Mouse (Mus musculus): Measurements from ENCODE around the gene Foxm1. TPM values are rescaled to one million over a fixed set of nuclear protein-coding genes. Genes with fewer than 3 reads are reported as not detected.

Foxm1 gene
- total and polyA plus RNA-seq, 3 experiments = 13.7 to 61.9 (median 31.1) TPM

GRCm38 (mm10) chr6:128355726-128356416 lies 6.9 kb upstream of the Foxm1 start, which contains the start of gene Tulp3 (continued):
- no peak for TF ChIP-seq ZNF384 (IDR thresholded peaks at IDR 0.05; ENCODE audit: low read depth, low read length)
- TF ChIP-seq ZMIZ1 (IDR thresholded peaks at IDR 0.05; ENCODE audit: low read depth, low read length) = no peak; the same call in 1 of the 2 replicates
- peak; percentile 50; the same call in 1 of the 2 replicates for TF ChIP-seq CHD2 (IDR thresholded peaks at IDR 0.05; ENCODE audit: low read length)
- no peak for TF ChIP-seq MEF2A (IDR thresholded peaks at IDR 0.05; ENCODE audit: extremely low read depth, insufficient replicate concordance, low read depth, low read length, poor library complexity, severe bottlenecking)
- TF ChIP-seq ZKSCAN1 (IDR thresholded peaks at IDR 0.05; ENCODE audit: low read depth, low read length) = no peak
- no peak for TF ChIP-seq RCOR1 (IDR thresholded peaks at IDR 0.05; ENCODE audit: low read depth, low read length)
- TF ChIP-seq MYB (IDR thresholded peaks at IDR 0.05; ENCODE audit: low read depth, low read length) = no peak
- TF ChIP-seq BHLHE40 (IDR thresholded peaks at IDR 0.05; ENCODE audit: borderline replicate concordance, low read depth, low read length) = no peak
- peak; percentile 79 for TF ChIP-seq NRF1 (IDR thresholded peaks at IDR 0.05; ENCODE audit: insufficient read depth, low read depth, low read length, poor library complexity, severe bottlenecking)
- TF ChIP-seq MAX (IDR thresholded peaks at IDR 0.05; ENCODE audit: low read length) = no peak
- peak; percentile 45; the same call in 1 of the 2 replicates for TF ChIP-seq MAZ (IDR thresholded peaks at IDR 0.05; ENCODE audit: low read depth, low read length)
- peak; percentile 29 to 75 for TF ChIP-seq POLR2A (IDR thresholded peaks at IDR 0.05; ENCODE audit: control insufficient read depth in 1 of 2, insufficient read depth in 1 of 2, low read depth in 1 of 2, low read length in 2 of 2, poor library complexity in 1 of 2)
- TF ChIP-seq MYC (IDR thresholded peaks at IDR 0.05; ENCODE audit: low read depth, low read length) = no peak
- TF ChIP-seq E2F4 (IDR thresholded peaks at IDR 0.05; ENCODE audit: borderline replicate concordance, low read depth, low read length) = no peak

GRCm38 (mm10) chr6:128358999-128359398 lies 3.8 kb upstream of the Foxm1 start:
- Histone ChIP-seq H3K9ac (ENCODE audit: control insufficient read depth, low read depth, low read length, poor library complexity, severe bottlenecking) (no peak overlapping the region), H3K79me2 (ENCODE audit: control insufficient read depth, insufficient read depth, low read length, poor library complexity) (peaks cover 41% of the 10 kb centered on the region), H3K9me3 (replicated peaks; ENCODE audit: insufficient read depth, low read length) (no peaks in the 10 kb centered on the region), H3K4me3 (ENCODE audit: control insufficient read depth in 1 of 2, insufficient read depth in 1 of 2, low read depth in 2 of 2, low read length in 2 of 2) (no peak overlapping the region), H3K36me3 (ENCODE audit: control insufficient read depth in 1 of 2, insufficient read depth in 2 of 2, low read length in 2 of 2) (peaks cover 0 to 22% of the 10 kb centered on the region in 2 experiments; a peak in 3 of 4 replicates), H3K27me3 (ENCODE audit: control insufficient read depth in 1 of 2, insufficient read depth in 2 of 2, low read length in 2 of 2) (no peaks in the 10 kb centered on the region), H3K27ac (ENCODE audit: control insufficient read depth, low read depth, low read length) (no peak overlapping the region), H3K4me1 (ENCODE audit: control insufficient read depth in 1 of 2, insufficient read depth in 2 of 2, low read length in 2 of 2) (peaks cover 2 to 13% of the 10 kb centered on the region in 2 experiments; a peak in 3 of 4 replicates)
- TF ChIP-seq ETS1 (IDR thresholded peaks at IDR 0.05; ENCODE audit: low read depth, low read length) = no peak
- no peak for TF ChIP-seq TCF12 (IDR thresholded peaks at IDR 0.05; ENCODE audit: low read depth, low read length)
- no peak for TF ChIP-seq MYC (IDR thresholded peaks at IDR 0.05; ENCODE audit: low read depth, low read length)
- no peak for TF ChIP-seq ZNF384 (IDR thresholded peaks at IDR 0.05; ENCODE audit: low read depth, low read length)
- 0 out of 2 replicates have a peak, but pooled peaks have one; percentile 36 for TF ChIP-seq SIN3A (IDR thresholded peaks at IDR 0.05; ENCODE audit: low read length)
- TF ChIP-seq ZKSCAN1 (IDR thresholded peaks at IDR 0.05; ENCODE audit: low read depth, low read length) = no peak
- no peak for TF ChIP-seq GATA1 (IDR thresholded peaks at IDR 0.05; ENCODE audit: low read depth, low read length)
- TF ChIP-seq BHLHE40 (IDR thresholded peaks at IDR 0.05; ENCODE audit: borderline replicate concordance, low read depth, low read length) = no peak
- no peak for TF ChIP-seq NRF1 (IDR thresholded peaks at IDR 0.05; ENCODE audit: insufficient read depth, low read depth, low read length, poor library complexity, severe bottlenecking)
- no peak for TF ChIP-seq E2F4 (IDR thresholded peaks at IDR 0.05; ENCODE audit: borderline replicate concordance, low read depth, low read length)
- TF ChIP-seq MEF2A (IDR thresholded peaks at IDR 0.05; ENCODE audit: extremely low read depth, insufficient replicate concordance, low read depth, low read length, poor library complexity, severe bottlenecking) = no peak
- TF ChIP-seq MAZ (IDR thresholded peaks at IDR 0.05; ENCODE audit: low read depth, low read length) = no peak
- no peak for TF ChIP-seq POLR2AphosphoS5 (IDR thresholded peaks at IDR 0.05; ENCODE audit: borderline replicate concordance, low read depth, low read length)
- TF ChIP-seq USF1 (IDR thresholded peaks at IDR 0.05; ENCODE audit: low read depth, low read length) = no peak
- no peak for TF ChIP-seq RCOR1 (IDR thresholded peaks at IDR 0.05; ENCODE audit: low read depth, low read length)
- no peak for TF ChIP-seq MAX (IDR thresholded peaks at IDR 0.05; ENCODE audit: low read length)
- TF ChIP-seq USF2 (IDR thresholded peaks at IDR 0.05; ENCODE audit: borderline replicate concordance in 1 of 2, insufficient read depth in 1 of 2, low read depth in 1 of 2, low read length in 2 of 2) = no peak
- TF ChIP-seq CTCF (IDR thresholded peaks at IDR 0.05 in 2 of 3, conservative IDR thresholded peaks at IDR 0.05 in 1 of 3; ENCODE audit: control insufficient read depth in 1 of 3, insufficient read depth in 1 of 3, low read depth in 2 of 3, low read length in 3 of 3, poor library complexity in 1 of 3, severe bottlenecking in 1 of 3) = peak; percentile 80 to 95 (median 83)
- TF ChIP-seq MAFK (IDR thresholded peaks at IDR 0.05; ENCODE audit: borderline replicate concordance, low read depth, low read length) = no peak
- TF ChIP-seq ZC3H11A (IDR thresholded peaks at IDR 0.05; ENCODE audit: low read depth, low read length) = peak; percentile 42
- peak; percentile 71 for TF ChIP-seq RAD21 (IDR thresholded peaks at IDR 0.05; ENCODE audit: low read depth, low read length)
- TF ChIP-seq SMC3 (IDR thresholded peaks at IDR 0.05; ENCODE audit: low read depth, low read length) = peak; percentile 68
- TF ChIP-seq ELF1 (IDR thresholded peaks at IDR 0.05; ENCODE audit: low read depth, low read length) = no peak
- DNase-seq (ENCODE audit: low read depth, low spot score) = peak; percentile 68
